Mouse (Mus musculus) spleen, postnatal 36 days (tissue): Measurements from ENCODE around the gene E030025P04Rik.

Experiments used
- DNase-seq, 2 experiments: peaks; one replicate each; pipeline ENCODE4 v3.0.0; 2022; ENCODE audit warnings: low spot score in 2 of 2, mixed read lengths in 1 of 2

Gene E030025P04Rik

DNA sequence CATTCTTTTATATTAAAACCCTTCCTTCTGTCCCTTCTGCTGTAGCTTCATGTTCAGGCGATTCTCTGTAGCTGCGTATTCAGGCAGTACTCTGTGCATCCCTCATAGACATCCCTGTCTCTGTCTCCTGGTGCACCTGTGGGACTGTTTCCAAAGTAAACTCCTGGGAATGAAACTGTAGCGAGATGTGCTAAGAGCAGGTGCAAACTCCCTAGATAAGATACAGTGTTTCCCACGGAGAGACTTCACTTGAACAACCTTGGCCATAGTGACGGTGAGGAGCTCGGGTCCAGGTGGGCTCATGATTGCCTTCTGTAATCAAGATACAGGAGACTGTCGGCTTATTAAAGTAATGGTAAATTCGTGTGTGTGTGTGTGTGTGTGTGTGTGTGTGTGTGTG is 41.5 kb downstream of the E030025P04Rik start:
- DNase-seq, result no peak

DNA sequence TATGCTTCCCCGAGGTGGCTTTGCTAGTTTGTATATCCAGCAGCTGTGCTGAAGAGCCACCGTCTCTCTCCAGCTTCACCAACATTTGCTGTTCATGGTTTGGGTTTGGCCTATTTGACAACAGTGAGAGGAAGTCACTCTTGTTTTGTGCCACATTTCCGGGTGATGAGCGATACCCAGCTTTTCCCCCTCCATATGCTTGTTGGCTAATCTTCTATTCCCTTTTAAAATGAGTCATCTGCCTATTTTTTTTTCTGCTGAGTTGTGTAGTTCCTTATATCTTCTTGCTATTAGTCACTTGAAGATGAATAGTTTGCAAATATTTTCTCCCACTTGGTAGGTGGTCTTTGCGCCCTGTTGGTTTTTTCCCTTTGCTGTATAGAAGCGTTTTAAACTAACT is 43.9 kb downstream of the E030025P04Rik start:
- no peak for DNase-seq

DNA sequence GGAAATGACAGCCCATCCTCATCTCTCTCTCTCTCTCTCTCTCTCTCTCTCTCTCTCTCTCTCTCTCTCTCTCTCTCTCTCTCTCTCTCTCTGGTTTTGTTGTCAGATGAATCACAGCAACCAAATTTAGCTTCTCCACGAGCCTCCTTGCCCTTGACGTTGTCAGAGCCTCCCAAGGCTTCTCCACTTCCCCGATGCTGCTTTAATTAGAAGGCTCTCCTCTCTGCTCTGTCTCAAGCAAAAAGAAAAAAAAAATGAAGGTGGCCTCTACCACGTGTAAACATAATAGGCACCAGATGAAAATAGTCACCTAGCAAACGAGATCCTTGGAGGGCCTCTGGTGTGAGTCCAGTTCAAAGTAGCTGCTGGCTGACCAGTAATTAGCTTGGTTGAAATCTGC is 52.3 kb downstream of the E030025P04Rik start:
- no peak for DNase-seq
